Mouse (Mus musculus) fat pad, adult 2 months (tissue): ENCODE results near the gene Rnf10.

Experiments used
- DNase-seq: peaks from one replicate; pipeline ENCODE4 v3.0.0-alpha.2; 2011; ENCODE audit warnings: low read depth, low spot score; ENCODE audit errors: extremely low read depth

Gene Rnf10

GRCm38 (mm10) chr5:115278053-115278452, 5.4 kb upstream of the Rnf10 start:
- DNase-seq: no peak

GRCm38 (mm10) chr5:115275998-115276397, 3.3 kb upstream of the Rnf10 start:
- no peak for DNase-seq

GRCm38 (mm10) chr5:115274771-115275170, 2.1 kb upstream of the Rnf10 start:
- DNase-seq: no peak

DNA sequence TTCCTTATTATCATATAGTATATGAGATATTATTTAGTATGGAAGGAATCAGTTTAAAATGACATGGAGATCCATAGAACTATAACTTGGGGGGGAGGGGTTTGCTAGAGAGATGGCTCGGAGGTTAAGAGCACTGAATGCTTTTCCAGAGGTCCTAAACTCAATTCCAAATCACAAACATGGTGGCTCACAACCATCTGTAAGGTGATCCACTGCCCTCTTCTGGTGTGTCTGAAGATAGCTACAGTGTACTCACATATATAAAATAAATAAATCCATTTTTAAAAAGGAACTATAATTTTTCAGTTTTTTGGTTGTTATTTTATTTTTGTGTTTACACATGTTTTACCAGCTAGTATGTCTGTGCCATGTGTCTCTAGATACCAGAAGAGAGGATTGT, 1.7 kb upstream of the Rnf10 start:
- DNase-seq: no peak

GRCm38 (mm10) chr5:115273549-115274135, 944 bp upstream of the Rnf10 start:
- DNase-seq: no peak

GRCm38 (mm10) chr5:115271931-115272811, 527 bp downstream of the Rnf10 start:
- no peak for DNase-seq

GRCm38 (mm10) chr5:115269969-115270368, 2.7 kb downstream of the Rnf10 start:
- DNase-seq: no peak

DNA sequence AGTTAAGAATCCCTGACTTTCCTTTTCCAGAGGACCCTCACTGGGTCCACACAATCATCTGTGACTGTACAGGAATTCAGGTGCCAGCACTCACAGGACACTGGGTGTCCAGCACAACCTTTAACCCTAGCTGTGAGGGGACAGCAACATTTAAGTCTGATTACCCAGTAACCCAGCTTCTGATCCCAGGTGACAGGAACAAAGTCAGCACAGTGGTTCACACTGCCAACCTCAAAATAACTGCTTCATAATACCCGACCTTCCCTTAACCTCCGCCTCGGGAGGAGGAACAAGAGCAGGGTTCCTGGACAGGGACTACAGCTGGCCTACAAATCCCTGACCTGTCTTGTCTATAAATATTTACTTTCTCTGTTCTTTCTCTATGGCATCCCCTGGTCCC, 4.4 kb downstream of the Rnf10 start:
- no peak for DNase-seq

DNA sequence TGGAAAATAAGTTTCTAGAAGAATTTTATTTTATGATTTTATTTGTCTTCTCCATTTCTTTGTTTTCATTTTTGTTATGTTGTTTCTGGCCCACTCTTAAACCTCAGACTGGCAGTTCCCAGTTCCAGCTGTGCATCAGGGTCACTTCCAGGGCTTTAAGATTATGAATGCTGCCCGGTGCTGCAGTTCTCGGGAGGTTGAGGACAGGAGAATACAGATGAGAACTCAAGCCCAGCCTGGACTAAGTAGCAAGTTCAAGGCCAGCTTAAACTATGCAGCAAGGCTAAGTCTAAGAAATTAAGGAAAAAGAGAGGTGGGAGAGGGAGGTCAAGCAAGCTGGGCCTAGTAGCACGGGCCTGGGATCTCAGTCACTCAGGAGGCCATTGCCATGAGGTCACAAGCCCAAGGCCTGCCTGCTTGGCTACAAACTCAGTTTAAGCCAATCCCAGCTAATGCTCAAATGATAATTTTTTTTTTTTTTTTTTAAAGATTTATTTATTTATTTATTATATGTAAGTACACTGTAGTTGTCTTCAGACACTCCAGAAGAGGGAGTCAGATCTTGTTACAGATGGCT, 5.1 kb downstream of the Rnf10 start:
- no peak for DNase-seq

- DNase-seq: peak; percentile 63
Observed at GRCm38 (mm10) chr5:115266787-115267468, 5.8 kb downstream of the Rnf10 start.

DNA sequence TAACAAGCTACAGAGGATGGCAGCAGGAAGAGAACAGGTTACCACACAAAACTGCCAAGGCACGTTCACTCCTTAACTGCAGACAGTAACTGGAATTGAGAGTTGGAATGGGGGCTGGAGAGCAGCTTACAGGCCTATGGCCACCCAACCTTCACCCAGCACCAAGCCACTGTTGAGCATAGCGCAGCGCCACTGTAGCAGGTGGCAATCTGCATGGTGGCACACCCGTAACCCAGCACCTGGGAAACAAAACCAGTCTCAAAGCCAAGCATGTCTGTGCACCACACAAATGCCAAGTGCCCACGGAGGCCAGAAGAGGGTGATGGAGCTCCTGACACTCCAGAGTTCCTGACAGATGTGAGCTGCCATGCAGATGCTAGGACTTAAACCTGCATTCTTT, 6.4 kb downstream of the Rnf10 start:
- DNase-seq: no peak

- DNase-seq: no peak
Observed at GRCm38 (mm10) chr5:115262502-115263291, 10.0 kb downstream of the Rnf10 start.

DNA sequence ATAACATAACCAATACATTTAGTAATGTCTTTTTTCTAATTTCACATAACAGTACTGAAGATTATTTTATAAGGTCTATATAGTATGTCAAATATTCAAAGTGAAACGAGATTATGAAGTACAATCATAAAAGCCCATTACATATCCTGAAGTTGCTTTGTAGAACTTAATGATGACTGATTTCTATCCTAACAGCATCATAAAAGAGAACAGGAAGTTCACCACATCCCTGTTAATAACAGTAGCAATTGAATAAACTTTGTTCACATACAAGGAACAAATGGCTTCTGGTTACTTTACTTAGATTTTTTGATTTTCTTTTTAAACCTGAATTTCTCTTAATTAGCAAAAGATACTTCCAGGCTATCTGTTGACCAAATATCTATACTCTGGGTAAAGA, 10.8 kb downstream of the Rnf10 start:
- DNase-seq: no peak

DNA sequence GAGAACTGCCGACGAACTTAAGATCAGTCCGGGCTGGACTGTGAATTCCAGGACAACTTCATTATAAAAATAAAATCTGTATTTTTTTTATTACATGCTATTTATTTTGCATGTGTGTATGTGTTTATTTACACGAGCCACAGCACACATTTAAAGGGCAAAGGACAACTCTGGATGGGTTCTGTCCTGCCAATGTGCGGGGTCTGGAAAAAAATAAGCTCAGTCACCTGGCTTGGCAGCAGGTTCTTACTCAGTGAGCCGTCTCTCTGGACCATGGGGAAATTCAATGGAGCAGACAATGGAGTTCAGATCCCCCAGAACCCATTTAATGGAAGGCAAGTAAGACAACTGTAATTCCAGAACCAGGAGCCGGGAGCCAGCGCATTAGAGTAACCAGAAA, 11.6 kb downstream of the Rnf10 start:
- DNase-seq: no peak

GRCm38 (mm10) chr5:115260356-115260755, 12.3 kb downstream of the Rnf10 start:
- DNase-seq: no peak

DNA sequence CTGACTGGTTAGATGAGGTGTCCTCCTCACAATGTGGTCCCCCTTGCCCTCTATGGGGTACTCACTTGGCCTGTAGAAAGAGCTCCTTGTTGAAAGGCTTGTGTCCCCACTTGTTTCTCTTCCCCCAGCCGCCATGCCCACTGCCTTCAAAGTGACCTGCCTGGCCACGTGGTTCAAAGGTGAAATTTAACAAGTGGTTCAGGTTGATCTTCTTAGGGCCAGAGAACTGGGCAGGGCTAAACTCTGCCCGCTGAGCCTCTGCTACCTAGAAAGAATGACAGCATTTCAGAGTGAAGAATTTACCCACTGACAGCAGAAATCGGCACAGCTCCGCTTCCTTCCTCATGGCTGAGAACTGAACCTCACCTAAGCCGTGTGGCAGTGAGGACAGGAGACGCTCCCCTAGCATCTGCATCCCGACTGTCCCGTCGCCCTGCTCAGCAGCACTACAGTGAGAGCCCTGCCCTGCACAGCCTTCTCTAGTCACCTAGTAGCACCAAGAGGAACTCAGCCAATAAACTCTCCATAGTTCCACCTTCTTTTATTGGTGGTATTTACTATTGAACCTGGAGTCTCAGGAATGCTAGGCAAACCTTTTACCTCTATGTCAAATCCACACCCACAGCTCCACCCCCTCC, 15.7 kb downstream of the Rnf10 start:
- no peak for DNase-seq

GRCm38 (mm10) chr5:115255472-115255871, 17.2 kb downstream of the Rnf10 start:
- no peak for DNase-seq

GRCm38 (mm10) chr5:115240191-115240590, 32.5 kb downstream of the Rnf10 start:
- peak; percentile 85 for DNase-seq

DNA sequence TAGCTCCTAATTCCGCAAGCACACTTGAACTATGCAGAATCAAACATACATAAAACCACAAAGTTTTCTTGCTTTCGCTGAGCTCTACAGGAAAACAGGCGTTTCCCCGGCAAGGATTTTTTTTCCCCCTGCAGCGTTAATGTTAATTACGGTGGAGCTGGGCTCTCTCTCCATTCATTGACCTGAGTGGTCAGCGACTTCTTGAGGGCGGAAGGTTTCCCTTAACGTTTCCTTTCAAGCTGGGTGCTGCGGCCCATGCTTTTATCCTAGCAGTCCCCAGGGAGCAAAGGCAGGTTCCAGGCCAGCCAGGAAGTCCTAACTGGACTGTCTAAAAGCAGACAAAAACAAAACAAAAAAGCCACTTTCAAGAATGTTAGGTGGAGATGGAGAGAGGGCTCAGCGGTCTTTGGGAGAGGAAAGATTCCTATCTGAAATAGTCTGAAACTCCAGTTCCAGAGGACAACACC, 33.9 kb downstream of the Rnf10 start:
- DNase-seq: no peak
